Mouse (Mus musculus): Measurements from ENCODE around the gene Thnsl2.

- no peak for TF ChIP-seq CTCF (IDR thresholded peaks at IDR 0.05; ENCODE audit: insufficient read depth, low read length)
- TF ChIP-seq POLR2A (IDR thresholded peaks at IDR 0.05; ENCODE audit: borderline replicate concordance, extremely low read depth, low read depth, low read length): no peak
Observed at GRCm38 (mm10) chr6:71164394-71164793, 20.2 kb upstream of the Thnsl2 start.

Measured in lung, adult 2 months (tissue).